Mouse (Mus musculus) brain, embryonic 14.5 days (tissue): ENCODE data around the gene Acot11. TPM values are rescaled to one million over a fixed set of nuclear protein-coding genes. Genes with fewer than 3 reads are reported as not detected.
"Not testable (repeated sequence)": the region's sequence is repeated elsewhere in the genome, so short reads cannot be mapped to it uniquely, and the experiment has no call there.

Experiments used
- DNase-seq: peaks from one replicate; pipeline ENCODE4 v3.0.0-alpha.2; 2011; ENCODE audit warnings: low read depth
- CTCF ChIP-seq: fragments of 200-500 bp; IDR thresholded peaks from 2 replicates; pipeline ENCODE4 v1.5.1; 2012; ENCODE audit warnings: inconsistent platforms, mild to moderate bottlenecking, moderate library complexity, borderline replicate concordance; ENCODE audit not compliant: insufficient read depth, insufficient read length; ENCODE audit errors: extremely low read depth
- POLR2A ChIP-seq: fragments of 200-500 bp; IDR thresholded peaks from 2 replicates; pipeline ENCODE4 v1.6.1; 2012; ENCODE audit warnings: mild to moderate bottlenecking, inconsistent platforms, borderline replicate concordance; ENCODE audit not compliant: poor library complexity, insufficient read depth, insufficient read length, severe bottlenecking; ENCODE audit errors: extremely low read depth
- polyA plus RNA-seq: library from polyadenylated mRNA; depleted of rRNA; stranded (reverse); fragments of >200 nt; gene quantifications from 2 replicates; pipeline ENCODE4 v1.2.3, GENCODE M21; 2012

Gene Acot11
- polyA plus RNA-seq, 1 experiment: 2.0 TPM

- no peak for TF ChIP-seq CTCF
- no peak for TF ChIP-seq POLR2A
- no peak for DNase-seq
Measured at GRCm38 (mm10) chr4:106804201-106804909, 443 bp downstream of the Acot11 start.

- DNase-seq: no peak
- TF ChIP-seq POLR2A (no peak), CTCF (peak; percentile 10; the same call in 1 of the 2 replicates)
Measured at GRCm38 (mm10) chr4:106803781-106804180, 1.0 kb downstream of the Acot11 start.

- TF ChIP-seq POLR2A (no peak), CTCF (peak; percentile 81)
- peak; percentile 81 for DNase-seq
Measured at GRCm38 (mm10) chr4:106799772-106800336, 4.9 kb downstream of the Acot11 start.

GRCm38 (mm10) chr4:106798908-106799546, 5.8 kb downstream of the Acot11 start:
- no peak for DNase-seq
- TF ChIP-seq POLR2A (no peak), CTCF (no peak)

- TF ChIP-seq POLR2A: no peak
- no peak for TF ChIP-seq CTCF
- DNase-seq: no peak
Measured at GRCm38 (mm10) chr4:106795289-106795688, 9.5 kb downstream of the Acot11 start.

GRCm38 (mm10) chr4:106794247-106794646, 10.6 kb downstream of the Acot11 start:
- TF ChIP-seq POLR2A: no peak
- TF ChIP-seq CTCF: no peak

GRCm38 (mm10) chr4:106793826-106794225, 11.0 kb downstream of the Acot11 start:
- DNase-seq: not testable (repeated sequence)

More at GRCm38 (mm10) chr4:106794247-106794646, 10.6 kb downstream of the Acot11 start:
- no peak for DNase-seq

- TF ChIP-seq CTCF (no peak), POLR2A (no peak)
- no peak for DNase-seq
Measured at GRCm38 (mm10) chr4:106792276-106792675, 12.5 kb downstream of the Acot11 start.

GRCm38 (mm10) chr4:106790938-106791337, 13.9 kb downstream of the Acot11 start:
- no peak for TF ChIP-seq CTCF
- no peak for TF ChIP-seq POLR2A

GRCm38 (mm10) chr4:106790218-106790617, 14.6 kb downstream of the Acot11 start:
- DNase-seq: not testable (repeated sequence)

More at GRCm38 (mm10) chr4:106790938-106791337, 13.9 kb downstream of the Acot11 start:
- no peak for DNase-seq

GRCm38 (mm10) chr4:106789705-106790104, 15.1 kb downstream of the Acot11 start:
- TF ChIP-seq POLR2A: no peak
- no peak for TF ChIP-seq CTCF
- peak; percentile 56 for DNase-seq

- no peak for DNase-seq
- TF ChIP-seq POLR2A (no peak), CTCF (no peak)
Measured at GRCm38 (mm10) chr4:106788627-106789026, 16.2 kb downstream of the Acot11 start.

GRCm38 (mm10) chr4:106787830-106788229, 17.0 kb downstream of the Acot11 start:
- DNase-seq: no peak
- TF ChIP-seq CTCF (no peak), POLR2A (no peak)

- no peak for TF ChIP-seq CTCF
- TF ChIP-seq POLR2A: no peak
- DNase-seq: peak; percentile 96
Measured at GRCm38 (mm10) chr4:106785753-106786540, 18.9 kb downstream of the Acot11 start.

GRCm38 (mm10) chr4:106785345-106785744, 19.5 kb downstream of the Acot11 start:
- no peak for DNase-seq
- no peak for TF ChIP-seq POLR2A
- TF ChIP-seq CTCF: no peak
